Mouse (Mus musculus) spleen, postnatal 14 days (tissue): ENCODE results near the gene Ccdc188.
A peak's percentile ranks its signal among the peaks of the same experiment; 100 is the strongest.

Source experiments
- DNase-seq, 2 experiments: peaks; one replicate each; pipeline ENCODE4 v3.0.0; 2021 to 2022; ENCODE audit warnings: low spot score in 2 of 2

Gene Ccdc188

GRCm38 (mm10) chr16:18201620-18202019 lies 16.1 kb upstream of the Ccdc188 start:
- DNase-seq = no peak

- no peak for DNase-seq
Measured at GRCm38 (mm10) chr16:18202061-18202460, 15.6 kb upstream of the Ccdc188 start.

DNA sequence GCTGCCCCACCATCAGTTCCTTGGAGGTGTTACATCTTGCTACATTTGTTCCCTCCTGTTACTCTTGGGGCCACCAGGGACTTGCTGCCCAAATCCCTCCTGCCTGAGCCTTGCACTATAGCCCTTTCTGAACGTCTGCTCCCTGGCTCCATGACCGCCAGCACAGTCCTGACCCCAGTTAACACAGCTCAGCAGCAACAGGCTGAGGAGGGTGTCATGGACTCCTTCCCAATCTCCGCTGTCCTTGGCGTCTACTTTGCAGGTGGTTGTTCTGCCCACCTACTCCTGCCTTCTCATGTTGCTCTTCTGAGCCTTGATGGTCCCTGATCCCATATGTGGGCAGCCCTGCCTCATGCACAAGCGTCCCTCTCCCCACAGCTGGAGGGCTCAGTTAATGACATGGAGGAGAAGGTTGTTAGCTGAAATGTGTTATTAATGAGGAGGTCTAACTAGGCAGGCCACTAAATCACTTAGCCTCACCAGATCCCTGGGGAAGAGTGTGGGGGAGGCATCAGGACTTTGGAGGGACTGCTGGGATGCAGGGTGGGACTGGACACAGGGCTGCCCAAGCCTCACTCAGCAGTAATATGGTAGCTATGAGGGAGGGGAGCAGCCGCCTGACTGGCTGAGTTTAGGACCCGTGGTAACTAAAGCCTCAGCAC lies 14.1 kb upstream of the Ccdc188 start:
- DNase-seq = no peak

DNA sequence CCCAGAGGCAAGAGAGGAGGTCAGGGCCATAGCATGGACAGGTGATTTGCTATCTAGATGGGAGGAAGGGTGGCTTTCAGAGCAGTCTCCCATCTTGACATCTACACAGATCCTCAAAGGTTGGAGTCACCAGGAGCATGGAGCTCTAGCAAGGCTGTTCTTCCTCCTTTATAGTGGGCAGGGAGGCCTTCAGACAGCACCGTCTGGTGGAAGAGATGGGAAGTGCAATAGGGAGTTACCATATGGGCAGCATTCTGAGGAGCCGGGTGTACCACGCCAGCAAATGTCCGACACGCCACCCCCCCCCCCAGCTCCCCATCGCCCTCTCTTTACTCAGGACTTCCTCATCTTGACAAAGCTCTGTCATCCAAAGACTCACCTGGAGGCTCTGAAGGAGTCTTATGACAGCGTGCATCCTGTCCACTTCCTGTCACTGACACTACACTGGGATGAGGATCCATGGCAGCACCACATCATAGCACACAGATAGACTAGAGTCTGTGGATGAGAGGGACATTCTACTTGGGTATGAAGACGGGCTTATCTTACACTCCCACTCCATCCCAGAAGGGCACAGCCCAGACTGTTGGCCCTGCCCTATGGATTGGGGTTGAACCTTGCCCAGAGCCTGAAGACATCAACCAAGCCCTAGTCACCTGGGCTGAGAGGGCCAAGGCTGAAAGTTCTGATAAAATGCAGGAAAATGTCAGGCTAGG lies 6.8 kb upstream of the Ccdc188 start:
- peak in 1 of 2 experiments; percentile 56 for DNase-seq

GRCm38 (mm10) chr16:18211417-18212171 lies 6.1 kb upstream of the Ccdc188 start:
- peak; percentile 52 to 73 for DNase-seq

DNA sequence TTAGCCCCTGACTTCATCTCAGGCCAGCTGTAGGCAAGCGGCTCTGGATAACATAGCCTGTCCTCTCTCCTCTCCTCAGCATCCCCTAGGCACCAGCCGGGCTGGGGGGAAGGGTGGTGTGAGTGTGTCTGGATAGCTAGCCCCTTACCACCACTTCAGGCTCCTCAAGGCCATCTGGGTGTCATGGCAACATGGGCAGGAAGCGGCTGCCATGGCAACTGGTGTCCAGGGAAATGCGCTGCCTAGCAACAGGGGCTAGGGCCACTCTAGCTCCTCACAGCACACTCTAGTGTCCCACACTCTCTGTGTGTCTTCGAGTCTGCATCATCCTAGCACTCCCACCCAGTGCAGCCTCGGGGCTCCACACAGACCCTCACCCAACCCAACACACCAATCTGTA lies 4.0 kb upstream of the Ccdc188 start:
- DNase-seq = no peak

GRCm38 (mm10) chr16:18214858-18215257 lies 2.8 kb upstream of the Ccdc188 start:
- no peak for DNase-seq

GRCm38 (mm10) chr16:18218580-18218996 lies 909 bp downstream of the Ccdc188 start:
- no peak for DNase-seq

- DNase-seq = no peak
Measured at GRCm38 (mm10) chr16:18220001-18220400, 2.3 kb downstream of the Ccdc188 start.

DNA sequence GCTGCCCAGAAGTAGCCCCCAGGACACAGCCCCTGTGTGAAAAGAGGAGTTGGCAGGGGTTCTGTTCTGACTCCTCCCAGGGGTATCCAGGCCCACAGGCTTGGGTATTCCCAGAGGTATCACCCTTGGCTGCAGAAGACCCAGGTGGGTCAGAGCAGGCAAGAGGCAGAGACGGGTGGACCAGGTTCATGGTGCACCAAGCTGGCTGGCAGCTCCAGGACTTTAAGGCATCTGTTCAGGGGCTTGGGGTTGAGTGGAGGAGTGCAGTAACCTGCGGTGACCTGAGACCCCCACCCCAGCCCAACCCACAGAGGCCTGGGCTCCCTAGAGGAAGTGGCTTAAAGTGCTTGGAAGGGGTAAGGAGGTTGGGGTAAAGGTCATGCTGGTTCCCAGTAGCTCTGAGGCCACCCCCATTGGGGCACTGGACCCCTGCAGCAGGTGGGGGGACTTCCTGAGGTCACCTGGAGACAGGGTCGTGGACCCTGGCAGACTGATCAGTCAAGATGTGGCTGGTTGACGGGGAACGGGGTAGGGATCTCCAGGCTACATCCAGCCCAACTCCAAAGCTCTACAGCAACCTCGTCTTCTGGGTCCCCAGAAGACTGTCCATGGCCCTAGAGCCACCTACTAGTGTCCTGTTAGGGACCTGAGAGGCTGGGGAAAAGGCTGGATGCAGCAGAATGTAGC lies 3.3 kb downstream of the Ccdc188 start:
- no peak for DNase-seq

- no peak for DNase-seq
Measured at GRCm38 (mm10) chr16:18221543-18221898, 3.8 kb downstream of the Ccdc188 start.

DNA sequence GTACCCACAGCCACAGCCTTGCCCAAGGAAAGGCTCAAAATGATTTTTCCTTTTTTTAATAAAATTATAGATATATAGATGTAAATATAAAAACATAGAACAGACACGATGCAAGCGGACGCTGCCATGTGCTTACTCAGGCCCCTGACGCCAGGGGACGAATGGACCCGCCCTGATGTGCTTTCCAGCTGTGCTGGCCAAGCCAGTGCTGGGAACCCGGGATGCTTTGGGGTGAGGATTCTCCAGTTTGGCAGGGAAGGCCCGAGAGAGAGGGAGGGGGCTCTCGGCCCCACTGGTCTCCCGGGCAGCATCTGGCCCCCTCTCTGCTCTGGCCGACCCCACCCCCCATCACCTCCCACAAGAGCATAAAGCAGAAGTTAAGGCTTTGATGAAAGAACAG lies 4.5 kb downstream of the Ccdc188 start:
- DNase-seq = no peak

DNA sequence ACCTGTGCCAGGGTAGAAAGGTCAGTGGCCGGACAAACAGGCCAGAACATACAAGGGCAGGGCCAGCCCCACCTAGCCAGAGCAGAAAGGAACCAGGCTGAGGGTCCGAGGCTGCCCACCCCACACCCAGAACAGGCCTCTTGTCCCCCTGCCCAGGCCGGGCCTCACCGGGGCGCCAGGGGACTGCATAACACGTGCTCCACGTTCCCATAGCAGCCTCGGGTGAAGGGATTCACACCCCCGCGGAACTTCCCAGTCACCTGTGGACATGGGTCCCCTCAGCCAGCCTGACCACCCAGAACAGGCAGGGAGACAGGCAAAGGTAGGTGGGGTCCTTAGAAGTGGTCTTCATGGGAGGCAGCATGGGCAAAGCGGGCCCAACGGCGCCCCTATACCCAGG lies 9.5 kb downstream of the Ccdc188 start:
- no peak for DNase-seq

DNA sequence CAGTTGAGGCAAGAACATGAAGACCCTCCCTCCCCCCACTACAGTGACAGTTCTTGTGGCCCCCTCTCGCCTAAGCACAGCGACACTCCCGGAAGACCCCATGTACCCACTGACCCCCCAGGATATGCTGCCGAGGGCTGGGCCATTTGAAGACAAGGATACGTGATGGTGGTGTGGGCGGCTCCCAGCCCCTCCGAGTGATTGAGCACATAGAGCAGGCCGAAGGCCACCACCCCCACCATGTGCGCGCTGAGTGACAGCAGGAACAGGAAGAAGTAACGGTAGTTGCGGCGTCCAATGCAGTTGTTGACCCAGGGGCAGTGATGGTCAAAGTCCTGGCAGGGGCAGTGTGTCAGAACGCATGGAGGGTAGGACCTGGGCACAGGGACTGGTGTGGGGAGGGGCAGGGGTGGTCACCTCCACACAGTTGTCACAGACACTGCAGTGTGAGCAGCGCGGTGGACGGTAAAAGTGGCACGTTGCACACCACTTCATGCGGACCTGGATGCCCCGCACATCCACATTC lies 10.3 kb downstream of the Ccdc188 start:
- DNase-seq = no peak

DNA sequence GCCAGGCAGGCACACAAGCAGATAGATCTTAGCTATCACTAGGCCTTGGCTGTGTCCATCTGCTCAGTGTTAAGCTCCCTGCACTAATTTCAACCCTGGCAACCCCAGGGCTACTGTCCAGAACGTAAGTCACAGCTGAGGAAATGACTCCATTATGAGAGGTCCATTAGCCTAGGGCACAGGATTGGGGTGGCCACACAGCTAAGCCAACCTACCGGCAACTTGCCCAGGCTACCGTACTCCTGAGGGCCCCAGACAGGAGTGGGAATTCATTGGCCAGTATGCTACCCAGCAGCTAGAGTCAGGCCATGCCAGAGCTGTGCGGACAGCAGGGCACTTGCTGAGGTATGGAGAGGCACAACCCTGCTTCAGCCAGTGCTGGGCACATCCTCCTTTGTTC lies 11.2 kb downstream of the Ccdc188 start:
- DNase-seq = no peak

GRCm38 (mm10) chr16:18229622-18230021 lies 11.9 kb downstream of the Ccdc188 start:
- DNase-seq = no peak

DNA sequence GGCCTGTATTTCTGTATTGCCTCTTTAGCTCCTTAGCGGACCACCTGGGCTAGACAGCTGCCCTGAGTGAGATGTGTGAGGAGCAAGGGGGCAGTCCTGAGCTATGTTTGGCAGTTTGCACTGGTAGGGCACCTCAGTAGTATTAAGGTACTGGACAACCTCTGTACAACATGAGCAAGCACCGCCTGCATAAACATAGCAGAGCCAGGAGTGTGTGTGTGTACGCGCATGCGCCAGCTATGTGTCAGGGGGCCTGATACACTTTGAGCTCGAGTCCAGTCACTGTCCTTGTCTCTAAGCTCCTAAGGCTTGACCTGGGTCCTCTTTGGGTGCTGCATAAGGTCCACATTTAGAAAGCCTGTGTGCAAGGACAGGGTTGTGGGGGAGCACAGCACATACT lies 12.9 kb downstream of the Ccdc188 start:
- no peak for DNase-seq

- DNase-seq = no peak
Measured at GRCm38 (mm10) chr16:18231047-18231446, 13.4 kb downstream of the Ccdc188 start.

DNA sequence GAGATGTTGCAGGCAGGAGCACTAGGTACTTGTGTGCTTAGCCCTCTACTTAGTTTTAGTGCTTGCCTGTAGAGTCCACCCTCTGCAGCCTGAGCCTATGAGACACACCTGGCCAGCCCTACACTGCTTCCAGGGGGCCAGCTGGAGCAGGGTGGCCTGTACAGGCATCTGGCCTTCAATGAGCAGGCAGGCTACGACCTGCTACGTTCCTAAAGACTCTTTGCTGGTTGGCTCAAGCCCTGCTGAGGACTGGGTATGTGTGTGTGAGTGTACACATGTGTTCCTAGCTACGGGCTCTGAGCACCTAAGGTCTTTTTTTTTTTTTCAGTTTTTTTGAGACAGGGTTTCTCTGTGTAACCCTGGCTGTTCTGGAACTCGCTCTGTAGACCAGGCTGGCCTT lies 13.8 kb downstream of the Ccdc188 start:
- no peak for DNase-seq

GRCm38 (mm10) chr16:18233451-18233850 lies 15.8 kb downstream of the Ccdc188 start:
- no peak for DNase-seq

DNA sequence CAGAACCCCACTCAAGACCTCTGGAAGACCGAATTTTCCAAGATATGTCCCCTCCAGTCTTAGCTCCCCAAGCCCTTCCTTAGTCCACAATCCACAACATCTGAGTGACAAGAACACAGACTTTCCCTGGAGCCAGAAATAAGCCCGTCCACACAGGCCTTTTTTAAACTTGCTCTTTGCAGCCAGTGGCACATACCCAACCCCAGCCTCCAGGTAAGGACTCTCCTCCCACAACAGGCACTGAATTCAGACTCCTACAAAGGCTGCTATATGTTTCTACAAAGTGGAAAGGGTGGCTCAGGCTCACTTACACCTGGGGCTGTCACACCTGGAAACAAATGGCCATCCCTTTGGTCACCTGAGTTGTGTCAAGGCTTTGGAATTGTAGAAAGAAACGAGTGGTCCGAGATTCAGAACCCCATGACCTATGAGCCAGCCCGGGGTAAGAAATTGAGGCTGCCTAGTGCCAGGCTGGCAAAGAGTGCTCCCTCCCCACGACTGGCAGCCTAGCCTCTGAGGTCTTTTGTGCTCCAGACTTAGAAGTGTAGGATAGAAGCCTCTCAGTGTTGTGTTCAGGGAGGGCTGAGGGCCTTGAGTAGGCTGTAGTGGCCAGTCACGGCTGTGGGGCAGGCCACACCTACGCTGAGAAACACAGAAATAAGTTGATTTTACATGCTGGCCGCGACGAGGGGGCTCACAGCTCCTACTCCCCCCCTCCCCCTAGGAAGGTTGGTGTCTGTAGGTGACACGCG lies 16.4 kb downstream of the Ccdc188 start:
- no peak for DNase-seq
